ENCODE assay signal across 16 mouse cellular contexts in the genomic region with DNA sequence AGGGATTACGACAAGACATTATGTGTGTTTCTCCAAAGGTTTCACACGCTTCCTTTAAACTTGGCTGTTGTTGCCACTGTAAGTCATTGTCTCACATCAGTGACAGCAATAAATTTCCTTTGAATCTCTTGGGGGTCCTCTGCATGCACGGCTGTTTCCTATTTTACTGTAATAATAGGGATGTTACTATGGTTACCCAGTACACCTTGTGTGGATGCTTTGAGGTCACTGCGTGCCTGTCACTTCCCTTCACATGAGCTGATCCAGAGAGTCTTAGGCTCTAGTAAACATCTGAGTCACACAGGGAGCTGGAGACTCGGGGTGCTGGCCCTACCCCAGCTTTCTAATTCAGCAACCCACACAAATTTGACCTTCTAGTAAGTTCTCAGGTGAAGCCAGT.
DNase-seq lines count a peak whose midpoint lies in the region; ATAC-seq lines count a peak whose summit lies in the region.
"Had no signal": no experiment of that assay in that cellular context is flagged by ENCODE, and none has a peak within 500 bp of the region (broad histone marks: within the 10 kb centered on the region; RNA-seq: fewer than 3 reads in every experiment).

No protein-coding gene starts in this region.

- no peak overlapping the region for H3K4me3 ChIP-seq in kidney, embryonic 16.5 days (ENCODE audit: low read length)
- H3K4me3 ChIP-seq in embryonic facial prominence, embryonic 14.5 days (ENCODE audit: low read depth, low read length): no peak overlapping the region
- no peak overlapping the region for H3K4me3 ChIP-seq in midbrain, embryonic 15.5 days
- H3K4me3 ChIP-seq: limb, embryonic 15.5 days; stomach, embryonic 15.5 days had no signal

- no peak overlapping the region for H3K4me2 ChIP-seq in kidney, embryonic 16.5 days (replicated peaks; ENCODE audit: low read depth, low read length)
- H3K4me2 ChIP-seq in embryonic facial prominence, embryonic 14.5 days (ENCODE audit: low read depth, low read length): no peak overlapping the region
- H3K4me2 ChIP-seq in midbrain, embryonic 15.5 days: no peak overlapping the region
- H3K4me2 ChIP-seq: limb, embryonic 15.5 days; lung, embryonic 14.5 days; stomach, embryonic 15.5 days had no signal

- intact Hi-C loops in heart, postnatal 25 days (cut with DNase I): no loop called here

- H3K9me3 ChIP-seq in kidney, embryonic 16.5 days (ENCODE audit: low read length): no peaks in the 10 kb centered on the region
- H3K9me3 ChIP-seq in embryonic facial prominence, embryonic 14.5 days (ENCODE audit: control insufficient read depth, low read length): no peaks in the 10 kb centered on the region
- no peaks in the 10 kb centered on the region for H3K9me3 ChIP-seq in midbrain, embryonic 15.5 days
- H3K9me3 ChIP-seq: limb, embryonic 15.5 days; stomach, embryonic 15.5 days had no signal

- no peak overlapping the region for H3K9ac ChIP-seq in kidney, embryonic 16.5 days (replicated peaks; ENCODE audit: low read length)
- H3K9ac ChIP-seq in embryonic facial prominence, embryonic 14.5 days (ENCODE audit: low read depth, low read length): no peak overlapping the region
- H3K9ac ChIP-seq in midbrain, embryonic 15.5 days: no peak overlapping the region
- H3K9ac ChIP-seq: limb, embryonic 15.5 days; lung, embryonic 14.5 days; stomach, embryonic 15.5 days had no signal

- H3K27me3 ChIP-seq in kidney, embryonic 16.5 days (ENCODE audit: insufficient read depth, low read length): no peaks in the 10 kb centered on the region
- no peaks in the 10 kb centered on the region for H3K27me3 ChIP-seq in embryonic facial prominence, embryonic 14.5 days (replicated peaks; ENCODE audit: control insufficient read depth, insufficient read depth, low read length)
- H3K27me3 ChIP-seq in midbrain, embryonic 15.5 days (replicated peaks): no peaks in the 10 kb centered on the region
- H3K27me3 ChIP-seq: stomach, embryonic 15.5 days had no signal

- H3K27ac ChIP-seq in kidney, embryonic 16.5 days (ENCODE audit: low read length): no peak overlapping the region
- no peak overlapping the region for H3K27ac ChIP-seq in embryonic facial prominence, embryonic 14.5 days (replicated peaks; ENCODE audit: low read depth, low read length)
- 0 out of 2 replicates have a peak overlapping the region, but pooled peaks have one; percentile 60 for H3K27ac ChIP-seq in midbrain, embryonic 15.5 days
- H3K27ac ChIP-seq: limb, embryonic 15.5 days; stomach, embryonic 15.5 days had no signal

- H3K36me3 ChIP-seq in kidney, embryonic 16.5 days (ENCODE audit: insufficient read depth, low read length): 0 out of 2 replicates have a peak, but pooled peaks cover 3% of the 10 kb centered on the region
- H3K36me3 ChIP-seq in embryonic facial prominence, embryonic 14.5 days (ENCODE audit: control insufficient read depth, insufficient read depth, low read length): no peaks in the 10 kb centered on the region
- H3K36me3 ChIP-seq in midbrain, embryonic 15.5 days (replicated peaks): no peaks in the 10 kb centered on the region
- H3K36me3 ChIP-seq: G1E; limb, embryonic 15.5 days; stomach, embryonic 15.5 days had no signal

- 44% methylated on average over 5 of the region's 5 CpGs for WGBS in kidney, embryonic 16.5 days
- WGBS in embryonic facial prominence, embryonic 14.5 days: 36% methylated on average over 5 of the region's 5 CpGs
- WGBS in midbrain, embryonic 15.5 days: 29% methylated on average over 5 of the region's 5 CpGs

- ATAC-seq in kidney, embryonic 16.5 days (ENCODE audit: low FRiP score, low TSS enrichment): peak; percentile 55; the same call in 1 of the 2 replicates
- ATAC-seq in embryonic facial prominence, embryonic 14.5 days (ENCODE audit: low read depth): peak; percentile 68; the same call in 1 of the 2 replicates
- peak; percentile 74; the same call in 1 of the 2 replicates for ATAC-seq in midbrain, embryonic 15.5 days (replicated peaks)
- ATAC-seq: inflammation-experienced regulatory T-cells, adult 6 months had no signal

- no peaks in the 10 kb centered on the region; the same call in 1 of the 2 replicates for H3K4me1 ChIP-seq in kidney, embryonic 16.5 days (ENCODE audit: insufficient read depth, low read length)
- peaks cover 7% of the 10 kb centered on the region; the same call in 1 of the 2 replicates for H3K4me1 ChIP-seq in embryonic facial prominence, embryonic 14.5 days (ENCODE audit: control insufficient read depth, insufficient read depth, low read length)
- peaks cover 5% of the 10 kb centered on the region; the same call in 1 of the 2 replicates for H3K4me1 ChIP-seq in midbrain, embryonic 15.5 days
- H3K4me1 ChIP-seq: stomach, embryonic 15.5 days had no signal

- peak; percentile 95 for DNase-seq in heart, adult 11 months
- DNase-seq in heart, postnatal 25 days (ENCODE audit: low spot score): no peak
- no peak for DNase-seq in kidney, adult 8-10 months
- peak; percentile 50 for DNase-seq in embryonic facial prominence, embryonic 14.5 days (ENCODE audit: low spot score)
- DNase-seq in adrenal gland, adult 18-20 months (ENCODE audit: low spot score in 2 of 2): no peak
- DNase-seq: adrenal gland, postnatal 36 days; layer of hippocampus, postnatal 36 days; lung, embryonic 14.5 days; right cerebral cortex, postnatal 4 days; thymus, postnatal 14 days had no signal

Comparison
In these comparisons a context has a peak if more than half of its experiments do, and no peak if none do; other contexts are left out.
1. DNase-seq: peak in heart, adult 11 months (single experiment) and embryonic facial prominence, embryonic 14.5 days (single experiment); none in heart, postnatal 25 days (single experiment), kidney, adult 8-10 months (0 of 2) and adrenal gland, adult 18-20 months (0 of 2).
2. Peak in every context shown above with its lines, with median percentiles within 50 percentile points of each other: ATAC-seq.